Mouse (Mus musculus): ENCODE data around the gene 1700001P01Rik. TPM values are rescaled to one million over a fixed set of nuclear protein-coding genes. Genes with fewer than 3 reads are reported as not detected.
A peak's percentile ranks its signal among the peaks of the same experiment; 100 is the strongest.

Gene 1700001P01Rik
- polyA plus RNA-seq, 1 experiment from 2014 or later = not detected

DNA sequence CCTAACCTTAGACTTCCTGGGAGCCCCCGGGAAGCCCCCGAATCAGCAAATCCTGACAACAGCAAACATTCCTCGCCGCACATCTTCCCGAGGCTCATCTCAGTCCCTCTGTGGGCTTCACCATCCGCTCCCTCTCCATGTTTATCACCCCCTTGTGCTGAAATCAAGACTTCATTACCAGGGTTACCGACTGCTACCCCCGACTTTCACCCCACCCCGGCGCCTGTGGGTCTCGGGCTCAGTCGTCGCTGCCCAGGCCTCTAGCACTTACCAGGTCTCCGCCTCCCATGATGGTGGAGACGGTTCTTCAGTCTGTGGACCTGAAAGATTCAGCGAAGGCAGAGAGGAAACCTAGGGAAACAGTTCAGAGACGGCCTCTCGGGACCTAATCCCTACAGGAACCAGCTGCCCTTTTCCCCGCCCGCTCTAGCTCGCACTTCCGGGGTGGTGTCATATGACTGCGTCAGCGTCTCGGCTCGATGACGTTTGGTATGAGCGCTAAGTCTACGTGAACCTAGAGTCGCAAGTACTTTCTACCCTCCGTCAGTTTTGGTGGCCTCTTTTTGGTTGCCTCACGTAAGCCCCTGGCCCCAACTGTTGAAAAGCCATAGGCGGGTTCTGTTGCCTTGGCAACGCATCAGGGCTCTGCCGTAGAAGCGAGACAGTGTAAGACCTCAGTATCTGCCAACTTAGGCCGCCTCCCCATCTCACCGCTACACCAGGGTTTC, 9.4 kb downstream of the 1700001P01Rik start, which contains the start of gene Cwc25:
Gene Cwc25 (minus strand): TSS at position 403 of the 728 bp plus-strand sequence.
- peak within 1 kb of the TSS; percentile 96 for H3K27ac ChIP-seq (ENCODE audit: low read depth)
- peak within 1 kb of the TSS; percentile 87 for H3K9ac ChIP-seq
- peak within 1 kb of the TSS; percentile 82 for H3K4me2 ChIP-seq
- no peak for TF ChIP-seq CTCF (IDR thresholded peaks at IDR 0.05; ENCODE audit: low read depth)
- H3K9me3 ChIP-seq (ENCODE audit: low read depth, low read length) = no peaks in the 10 kb centered on the region
- WGBS = under 1% methylated on average over 38 of the region's 38 CpGs
- H3K36me3 ChIP-seq (ENCODE audit: insufficient read depth) = peaks cover 22% of the 10 kb centered on the region
- peaks cover 8% of the 10 kb centered on the region for H3K4me1 ChIP-seq (ENCODE audit: insufficient read depth)
- DNase-seq (peak; percentile 99), ATAC-seq (ENCODE audit: insufficient read depth) (peak; percentile 95)
- no peaks in the 10 kb centered on the region for H3K27me3 ChIP-seq (ENCODE audit: insufficient read depth, low read length)
- peak within 1 kb of the TSS; percentile 90 for H3K4me3 ChIP-seq (ENCODE audit: low read depth, low read length)

DNA sequence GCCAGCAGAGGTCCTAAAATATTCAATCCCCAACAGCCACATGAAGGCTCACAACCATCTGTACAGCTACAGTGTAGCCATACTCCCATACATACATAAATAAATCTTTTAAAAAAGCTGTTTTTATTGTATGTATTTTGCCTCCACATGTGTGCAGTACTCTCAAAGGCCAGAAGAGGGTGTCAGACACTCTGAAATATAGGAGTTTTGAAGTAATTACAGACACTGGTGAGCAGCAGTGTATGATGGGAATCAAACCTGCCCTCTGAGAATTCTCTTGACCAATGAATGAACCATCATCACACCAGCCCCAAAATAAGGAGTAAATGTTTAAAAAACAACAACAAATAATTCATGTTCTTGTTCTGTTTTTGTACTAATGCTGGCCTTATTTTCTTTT, 14.1 kb downstream of the 1700001P01Rik start:
- H3K4me3 ChIP-seq (ENCODE audit: low read depth, low read length) = no peak overlapping the region
- no peak overlapping the region for H3K27ac ChIP-seq (ENCODE audit: low read depth)
- peaks cover 39% of the 10 kb centered on the region for H3K36me3 ChIP-seq (ENCODE audit: insufficient read depth)
- H3K9ac ChIP-seq = no peak overlapping the region
- ATAC-seq (ENCODE audit: insufficient read depth) (no peak), DNase-seq (no peak)
- TF ChIP-seq CTCF (IDR thresholded peaks at IDR 0.05; ENCODE audit: low read depth) = peak; percentile 19; the same call in 1 of the 2 replicates
- H3K9me3 ChIP-seq (ENCODE audit: low read depth, low read length) = no peaks in the 10 kb centered on the region
- no peaks in the 10 kb centered on the region for H3K27me3 ChIP-seq (ENCODE audit: insufficient read depth, low read length)
- H3K4me1 ChIP-seq (ENCODE audit: insufficient read depth) = peaks cover 3% of the 10 kb centered on the region; the same call in 1 of the 2 replicates
- no peak overlapping the region for H3K4me2 ChIP-seq

DNA sequence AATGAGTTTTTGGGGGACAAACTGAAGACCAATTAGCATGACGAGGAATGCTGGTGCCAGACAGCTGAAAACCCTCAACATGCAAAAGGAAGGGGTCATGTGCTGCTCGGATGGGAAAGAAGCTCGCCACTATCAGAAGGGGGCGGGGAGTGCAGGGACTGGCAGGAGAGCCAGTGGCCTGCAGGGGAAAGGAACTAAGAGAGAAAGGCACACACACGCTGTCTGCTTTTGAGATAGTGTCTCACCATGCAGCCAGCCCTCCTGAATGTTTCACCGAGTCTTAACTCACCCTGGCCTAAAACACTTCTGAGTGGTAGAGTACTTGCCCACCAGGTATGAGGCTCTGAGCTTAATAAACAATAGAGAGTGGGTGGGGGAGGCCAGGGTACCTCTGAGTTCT, 16.8 kb downstream of the 1700001P01Rik start:
- 71% methylated on average over 6 of the region's 6 CpGs for WGBS
- no peak overlapping the region for H3K27ac ChIP-seq (ENCODE audit: low read depth)
- H3K4me1 ChIP-seq (ENCODE audit: insufficient read depth) = no peaks in the 10 kb centered on the region
- no peak overlapping the region for H3K4me3 ChIP-seq (ENCODE audit: low read depth, low read length)
- no peak overlapping the region for H3K4me2 ChIP-seq
- peaks cover 62% of the 10 kb centered on the region for H3K36me3 ChIP-seq (ENCODE audit: insufficient read depth)
- H3K9me3 ChIP-seq (ENCODE audit: low read depth, low read length) = no peaks in the 10 kb centered on the region
- ATAC-seq (ENCODE audit: insufficient read depth) (no peak), DNase-seq (no peak)
- TF ChIP-seq CTCF (IDR thresholded peaks at IDR 0.05; ENCODE audit: low read depth) = no peak
- no peaks in the 10 kb centered on the region for H3K27me3 ChIP-seq (ENCODE audit: insufficient read depth, low read length)
- H3K9ac ChIP-seq = no peak overlapping the region

DNA sequence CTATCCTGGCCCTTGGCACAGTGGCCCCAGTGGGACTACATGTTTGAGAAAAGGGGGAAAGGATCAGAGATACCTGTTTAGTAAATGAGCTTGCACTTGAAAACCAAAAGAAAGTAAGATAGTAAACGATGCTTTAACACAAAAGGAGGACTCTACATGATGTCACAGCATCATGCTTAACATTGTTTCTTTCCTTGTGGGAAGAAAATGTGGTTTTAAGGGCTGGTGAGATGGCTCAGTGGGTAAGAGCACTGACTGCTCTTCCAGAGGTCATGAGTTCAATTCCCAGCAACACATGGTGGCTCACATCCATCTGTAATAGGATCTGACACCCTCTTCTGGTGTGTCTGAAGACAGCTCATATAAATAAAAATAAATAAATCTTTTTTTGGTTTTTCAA, 17.6 kb downstream of the 1700001P01Rik start:
- TF ChIP-seq CTCF (IDR thresholded peaks at IDR 0.05; ENCODE audit: low read depth) = no peak
- H3K27me3 ChIP-seq (ENCODE audit: insufficient read depth, low read length) = no peaks in the 10 kb centered on the region
- 88% methylated on average over 1 of the region's 1 CpGs for WGBS
- no peak overlapping the region for H3K4me3 ChIP-seq (ENCODE audit: low read depth, low read length)
- no peaks in the 10 kb centered on the region for H3K4me1 ChIP-seq (ENCODE audit: insufficient read depth)
- H3K9me3 ChIP-seq (ENCODE audit: low read depth, low read length) = no peaks in the 10 kb centered on the region
- H3K36me3 ChIP-seq (ENCODE audit: insufficient read depth) = peaks cover 65% of the 10 kb centered on the region
- no peak overlapping the region for H3K27ac ChIP-seq (ENCODE audit: low read depth)
- no peak overlapping the region for H3K4me2 ChIP-seq
- ATAC-seq (ENCODE audit: insufficient read depth) (no peak), DNase-seq (no peak)
- H3K9ac ChIP-seq = no peak overlapping the region

DNA sequence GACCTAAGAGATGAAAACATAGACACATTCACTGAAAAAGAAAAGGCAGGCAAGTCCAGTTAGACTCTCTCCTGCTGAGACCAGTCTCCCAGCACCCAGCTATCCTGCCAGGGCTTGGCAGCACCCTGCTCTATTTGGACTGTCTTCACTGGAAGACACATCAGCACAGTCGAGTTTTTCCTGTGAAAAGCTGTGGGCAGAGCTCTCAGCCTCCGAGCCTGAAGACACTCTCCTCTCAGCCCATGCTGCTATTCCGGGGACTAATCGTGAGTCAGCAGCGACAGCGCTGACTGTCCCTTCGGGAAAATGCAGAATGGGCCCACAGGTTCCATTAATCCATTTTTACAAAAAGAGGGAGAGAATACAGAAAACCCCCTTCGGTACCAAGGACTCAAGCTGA, 22.4 kb downstream of the 1700001P01Rik start:
- no peak for ATAC-seq (ENCODE audit: insufficient read depth)
- no peak for DNase-seq
- H3K4me1 ChIP-seq (ENCODE audit: insufficient read depth) = no peaks in the 10 kb centered on the region
- H3K9ac ChIP-seq = no peak overlapping the region
- no peaks in the 10 kb centered on the region for H3K9me3 ChIP-seq (ENCODE audit: low read depth, low read length)
- H3K4me2 ChIP-seq = no peak overlapping the region
- WGBS = 88% methylated on average over 8 of the region's 8 CpGs
- H3K27ac ChIP-seq (ENCODE audit: low read depth) = no peak overlapping the region
- H3K4me3 ChIP-seq (ENCODE audit: low read depth, low read length) = no peak overlapping the region
- no peak for TF ChIP-seq CTCF (IDR thresholded peaks at IDR 0.05; ENCODE audit: low read depth)
- no peaks in the 10 kb centered on the region for H3K27me3 ChIP-seq (ENCODE audit: insufficient read depth, low read length)
- H3K36me3 ChIP-seq (ENCODE audit: insufficient read depth) = peaks cover 85% of the 10 kb centered on the region

DNA sequence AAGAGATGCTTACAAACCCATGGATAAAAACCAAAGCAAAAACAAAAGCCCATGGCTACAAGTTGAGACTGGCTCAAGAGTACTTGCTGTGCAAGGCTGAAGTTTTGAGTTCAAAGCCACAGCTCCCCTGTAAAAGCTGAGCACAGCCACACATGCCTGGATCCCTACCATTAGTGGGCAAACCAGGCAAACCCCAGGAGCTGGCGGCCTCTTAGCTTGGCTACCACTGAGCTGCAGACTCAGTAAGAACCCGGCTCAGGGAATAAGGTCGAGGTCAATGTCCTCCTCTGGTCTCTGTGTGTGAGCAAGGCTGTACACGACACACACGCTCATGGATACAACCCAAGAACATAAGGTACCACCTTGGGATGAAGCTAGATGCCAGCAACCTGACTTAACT, 27.2 kb downstream of the 1700001P01Rik start:
- no peak for TF ChIP-seq CTCF (IDR thresholded peaks at IDR 0.05; ENCODE audit: low read depth)
- H3K9ac ChIP-seq = no peak overlapping the region
- H3K4me1 ChIP-seq (ENCODE audit: insufficient read depth) = no peaks in the 10 kb centered on the region
- no peaks in the 10 kb centered on the region for H3K9me3 ChIP-seq (ENCODE audit: low read depth, low read length)
- 86% methylated on average over 5 of the region's 5 CpGs for WGBS
- no peaks in the 10 kb centered on the region for H3K27me3 ChIP-seq (ENCODE audit: insufficient read depth, low read length)
- DNase-seq (no peak), ATAC-seq (ENCODE audit: insufficient read depth) (no peak)
- H3K4me2 ChIP-seq = no peak overlapping the region
- H3K27ac ChIP-seq (ENCODE audit: low read depth) = no peak overlapping the region
- H3K4me3 ChIP-seq (ENCODE audit: low read depth, low read length) = no peak overlapping the region
- peaks cover 72% of the 10 kb centered on the region for H3K36me3 ChIP-seq (ENCODE audit: insufficient read depth)

DNA sequence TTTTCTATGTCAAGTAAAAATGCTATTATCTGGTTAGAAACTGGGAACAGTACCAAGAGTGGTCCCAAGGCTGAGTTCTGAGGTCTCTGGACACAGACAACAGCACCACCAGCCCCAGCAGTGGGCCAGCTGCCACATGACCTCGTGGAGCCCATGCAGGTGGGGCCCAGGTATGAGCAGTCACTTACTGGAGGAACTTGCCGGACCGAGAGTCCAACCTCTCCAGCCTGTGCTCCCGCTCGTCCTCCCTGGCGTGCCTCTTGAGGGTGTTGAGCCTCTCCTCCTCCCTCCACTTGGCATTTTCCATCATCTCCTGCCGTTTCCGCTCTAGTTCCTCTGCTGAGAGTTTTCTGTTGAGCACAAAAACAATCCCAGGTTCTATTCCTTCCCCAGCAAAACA, 27.9 kb downstream of the 1700001P01Rik start:
- no peak for ATAC-seq (ENCODE audit: insufficient read depth)

More for the DNA sequence above, 27.9 kb downstream of the 1700001P01Rik start:
- TF ChIP-seq CTCF (IDR thresholded peaks at IDR 0.05; ENCODE audit: low read depth) = no peak
- 84% methylated on average over 8 of the region's 8 CpGs for WGBS
- Histone ChIP-seq H3K27me3 (ENCODE audit: insufficient read depth, low read length) (no peaks in the 10 kb centered on the region), H3K9me3 (ENCODE audit: low read depth, low read length) (no peaks in the 10 kb centered on the region), H3K9ac (no peak overlapping the region), H3K4me3 (ENCODE audit: low read depth, low read length) (no peak overlapping the region), H3K27ac (ENCODE audit: low read depth) (no peak overlapping the region), H3K4me1 (ENCODE audit: insufficient read depth) (peaks cover 6% of the 10 kb centered on the region; the same call in 1 of the 2 replicates), H3K4me2 (no peak overlapping the region), H3K36me3 (ENCODE audit: insufficient read depth) (peaks cover 64% of the 10 kb centered on the region)
- no peak for DNase-seq

Data from lung, embryonic 14.5 days (tissue).